Mouse (Mus musculus): Measurements from ENCODE around the gene Tubgcp3.
A peak's percentile ranks its signal among the peaks of the same experiment; 100 is the strongest.
"Not testable (repeated sequence)": the region's sequence is repeated elsewhere in the genome, so short reads cannot be mapped to it uniquely, and the experiment has no call there.

The Tubgcp3 gene

DNA sequence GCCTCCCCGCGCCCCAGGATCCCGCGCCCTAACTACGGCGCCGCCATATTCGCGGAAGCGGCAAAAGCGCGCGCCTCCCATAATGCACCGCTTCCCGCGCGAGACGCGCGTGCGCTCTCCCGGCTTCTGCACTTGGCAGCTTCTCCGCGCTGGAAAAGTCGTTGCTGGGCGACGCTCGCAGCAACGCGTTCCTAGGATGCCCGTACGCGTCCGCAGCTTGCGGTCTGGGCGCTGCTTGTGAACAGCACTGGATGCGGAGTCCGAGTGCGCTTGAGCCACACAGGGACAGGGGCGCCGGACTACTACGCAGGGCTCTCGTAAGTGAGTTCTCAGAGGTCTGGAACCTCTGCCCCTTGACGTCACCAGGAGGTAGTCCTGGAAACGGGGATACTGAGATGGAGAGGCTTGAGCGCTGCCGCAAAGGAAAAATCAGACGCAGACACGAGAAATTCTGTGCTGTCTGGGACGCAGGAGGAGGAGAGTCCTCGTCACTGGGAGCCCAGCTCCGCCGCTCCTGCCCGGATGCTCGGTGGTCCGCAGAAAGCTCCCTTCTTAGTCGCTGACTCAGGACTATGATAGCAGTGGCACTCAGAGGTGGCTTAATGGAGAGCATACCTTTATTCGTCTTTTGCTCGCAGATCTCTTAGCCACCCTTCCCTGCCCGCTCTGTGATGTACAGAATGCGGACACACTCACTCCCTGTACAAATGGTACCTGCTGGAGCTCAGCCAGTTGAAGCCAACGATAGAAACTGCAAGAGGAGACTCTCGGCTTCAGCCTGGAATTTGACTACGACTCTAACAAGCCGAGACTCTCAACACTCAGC is at the start of gene Tubgcp3:
Tubgcp3 (minus strand) TSS at position 193 of the 826 bp plus-strand sequence.
- DNase-seq: peak; percentile 86

DNA sequence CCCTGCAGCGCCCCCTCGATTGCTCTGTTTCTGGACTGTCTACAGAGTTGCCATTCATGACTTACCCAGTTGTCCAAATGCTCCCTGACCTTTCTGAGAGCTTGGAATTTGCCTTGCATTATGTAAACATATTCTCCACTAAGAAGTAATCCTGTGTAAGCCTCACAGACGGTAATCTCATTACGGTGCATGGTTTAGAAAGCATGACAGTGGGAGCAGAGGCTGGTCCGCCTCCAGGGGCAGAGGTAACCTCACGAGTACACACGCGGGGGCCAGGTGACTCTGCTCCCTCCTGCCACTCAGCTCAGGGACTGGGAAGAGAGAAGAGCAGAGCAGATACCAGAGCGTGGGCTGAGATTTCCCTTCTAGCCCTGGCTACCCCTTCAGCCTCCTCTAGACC is 47.0 kb upstream of the Tubgcp3 start:
- no peak for DNase-seq

DNA sequence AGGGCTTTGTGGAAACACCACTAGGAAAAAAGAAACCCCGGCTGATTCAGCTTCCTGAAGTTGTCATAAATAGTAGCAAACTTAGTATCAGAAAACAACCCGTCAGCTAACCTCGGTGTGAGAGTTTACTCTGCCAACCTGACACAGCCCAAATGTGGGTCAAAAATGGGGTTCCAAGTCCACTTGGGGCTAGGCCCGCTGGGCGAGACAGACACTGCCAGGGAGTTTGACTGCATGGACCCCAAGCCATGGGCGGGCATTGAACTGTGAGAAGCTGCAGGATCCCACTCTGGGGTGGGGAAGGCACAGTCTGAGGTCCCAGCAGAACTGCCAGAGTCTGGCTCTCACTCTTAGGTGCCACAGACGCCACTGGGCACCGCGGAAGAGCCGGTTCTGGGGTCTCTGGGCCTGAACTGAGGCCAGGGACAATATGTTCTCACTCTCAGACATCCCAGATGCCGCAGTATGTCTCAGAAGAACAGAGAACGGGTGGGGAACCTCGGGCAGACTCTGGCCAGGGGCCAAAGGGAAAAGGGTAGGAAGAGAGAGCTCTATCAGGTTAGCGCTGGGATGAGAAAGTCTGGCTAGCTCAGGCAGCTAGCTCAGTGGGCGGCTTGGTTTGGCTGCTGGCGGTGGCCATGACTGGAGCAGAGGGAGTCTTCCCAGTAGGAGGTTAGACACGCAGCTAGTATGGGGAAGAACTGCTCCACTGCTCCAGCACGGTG is 44.0 kb upstream of the Tubgcp3 start:
- no peak for DNase-seq

DNA sequence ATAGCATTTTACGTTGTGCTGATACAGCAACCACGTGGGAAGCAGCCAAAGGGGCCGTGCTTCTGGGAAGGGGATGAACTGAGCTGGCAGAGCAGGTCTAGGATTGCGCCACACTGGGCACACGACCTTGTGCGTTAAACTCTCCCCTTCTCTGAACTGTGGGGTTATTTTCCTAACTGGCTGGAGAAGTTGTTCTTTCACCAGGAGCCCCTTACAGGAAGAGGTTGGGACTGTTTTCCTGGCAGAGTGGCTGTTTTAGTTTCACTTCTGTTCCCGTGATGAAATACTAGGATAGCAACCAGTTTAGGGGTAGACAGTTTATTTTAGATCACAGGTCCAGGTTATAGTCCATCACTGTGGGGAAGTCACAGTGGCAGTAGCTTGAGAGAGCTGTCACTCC is 39.6 kb upstream of the Tubgcp3 start:
- no peak for DNase-seq

DNA sequence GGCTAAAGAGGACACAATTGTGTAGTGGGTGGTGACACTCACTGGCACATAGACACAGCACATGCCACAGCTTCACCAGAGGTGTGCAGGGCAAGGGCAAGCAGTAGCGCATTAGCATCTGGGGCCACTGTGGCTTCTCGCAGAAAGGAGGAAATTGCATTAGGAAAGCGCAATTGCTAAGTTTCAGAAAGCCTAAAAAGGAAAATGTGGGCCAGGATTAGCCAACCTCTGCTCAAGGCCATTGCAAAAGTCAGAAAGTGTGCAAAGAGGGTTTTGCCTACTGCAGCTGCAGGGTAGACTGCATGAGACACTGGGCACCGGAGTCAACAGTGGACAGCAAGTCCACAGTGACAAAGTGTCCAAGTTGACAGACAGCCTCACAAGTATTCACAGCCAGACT is 31.5 kb upstream of the Tubgcp3 start:
- DNase-seq: no peak

DNA sequence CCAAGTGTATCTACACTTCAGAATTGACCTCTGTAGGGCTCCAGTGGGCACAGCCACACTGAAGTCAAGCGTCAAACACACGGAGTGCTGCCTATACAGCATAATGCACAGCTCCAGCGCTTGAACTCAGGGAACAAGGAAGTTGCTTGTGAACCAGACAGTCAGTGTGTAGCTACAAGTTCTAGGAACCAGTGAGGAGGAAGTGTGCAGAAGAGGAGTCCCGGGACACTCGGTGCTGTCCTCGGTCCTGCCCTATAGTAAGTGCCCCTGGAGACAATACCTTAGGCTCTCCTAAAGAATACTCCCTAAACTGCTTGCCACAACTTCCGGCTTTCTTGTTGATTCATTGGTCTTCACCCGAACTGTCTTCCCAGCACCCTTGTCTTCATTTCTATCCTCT is 30.2 kb upstream of the Tubgcp3 start:
- DNase-seq: no peak

DNA sequence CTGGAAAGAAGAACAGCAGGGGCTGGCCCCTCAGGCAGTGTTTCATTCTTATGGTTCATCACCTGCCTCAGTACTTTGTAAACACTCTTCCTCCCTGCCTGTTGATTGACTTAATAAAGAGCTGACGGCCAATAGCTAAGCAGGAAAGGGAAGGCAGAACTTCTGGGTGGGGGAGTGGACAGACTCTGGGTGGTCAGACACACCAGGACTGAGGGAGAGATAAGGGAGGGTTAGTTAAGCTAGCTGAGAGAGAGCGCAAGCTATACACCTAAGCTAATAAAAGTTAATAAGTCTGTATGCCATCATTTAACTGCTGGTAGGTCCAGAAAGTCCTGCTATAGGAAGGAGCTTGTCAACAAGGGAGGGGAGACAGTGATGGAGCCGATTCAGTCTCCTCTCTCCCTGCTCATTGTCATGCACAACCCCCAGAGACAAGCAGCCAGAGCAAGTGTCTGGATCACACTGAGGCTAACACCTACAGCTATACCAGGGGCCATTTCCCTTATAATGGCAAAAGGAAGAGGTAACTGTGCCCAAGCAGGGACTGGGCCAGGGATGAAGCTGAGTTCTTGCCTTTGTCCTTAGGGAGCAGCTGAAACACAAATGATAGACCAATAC is 26.7 kb upstream of the Tubgcp3 start:
- no peak for DNase-seq

DNA sequence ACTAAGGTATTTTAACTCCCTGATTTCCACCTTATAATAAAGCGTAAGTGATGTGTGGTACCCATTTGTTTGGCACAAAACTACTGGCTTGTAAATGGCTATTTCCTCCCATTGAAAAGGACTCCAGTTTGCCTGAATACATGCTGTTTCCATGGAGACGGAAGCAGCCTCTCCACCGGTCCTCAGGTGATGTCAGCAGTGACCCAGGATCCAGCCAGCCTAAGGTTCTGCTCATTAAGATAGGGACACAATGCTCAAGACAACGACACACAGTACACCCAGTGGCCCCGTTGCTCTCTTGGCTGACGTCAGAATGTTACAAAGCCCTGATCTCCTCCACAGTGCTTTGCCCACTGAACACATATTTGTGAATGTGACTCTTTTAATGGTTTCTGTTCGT is 16.8 kb upstream of the Tubgcp3 start:
- no peak for DNase-seq

DNA sequence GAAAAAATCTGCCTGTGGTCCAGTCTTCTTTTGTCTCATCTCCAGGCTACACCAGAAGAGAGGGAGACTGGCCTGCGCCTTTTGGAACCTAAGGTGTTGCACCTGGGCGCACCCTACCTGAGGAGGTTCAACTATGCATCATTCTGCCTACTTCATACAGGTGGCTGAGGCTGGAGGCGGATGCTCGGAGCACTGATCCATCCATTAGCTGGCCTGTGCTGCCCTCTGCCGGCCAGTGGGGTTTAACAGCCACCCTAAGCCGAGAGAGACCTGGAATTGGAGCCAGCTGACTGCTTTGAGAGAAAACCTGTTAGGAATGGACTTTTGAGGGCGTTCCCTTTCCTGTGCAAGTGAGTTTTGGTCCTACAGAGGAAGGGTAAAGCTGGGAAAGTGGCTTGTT is 5.5 kb upstream of the Tubgcp3 start:
- DNase-seq: peak; percentile 69

DNA sequence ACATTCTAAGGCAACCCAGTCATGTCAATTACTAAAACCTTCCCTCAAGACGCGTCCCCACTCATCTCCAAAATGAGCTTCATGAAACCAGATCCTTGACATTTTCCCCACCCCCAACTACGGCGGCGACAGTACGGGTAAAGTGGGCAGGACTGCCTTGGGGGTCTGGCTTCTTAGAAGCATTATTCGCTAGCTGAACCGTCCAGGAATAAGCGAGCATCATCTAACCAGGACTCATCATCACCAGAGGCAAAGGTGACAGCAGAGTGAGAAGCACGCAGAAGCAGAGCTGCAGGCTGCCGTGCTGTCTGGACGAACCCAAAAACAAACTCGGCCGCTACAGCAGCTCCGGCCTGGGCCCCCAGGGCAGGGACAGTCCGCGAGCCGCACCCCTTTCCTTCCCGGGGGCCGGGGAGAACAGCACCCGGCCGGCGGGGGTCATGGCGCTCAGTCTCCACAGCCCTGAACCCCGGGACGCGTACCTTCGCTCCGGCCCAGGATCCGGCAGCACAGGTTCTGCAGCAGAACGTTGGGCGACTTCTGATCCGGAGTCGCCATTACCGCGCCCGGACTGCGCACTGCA is 484 bp downstream of the Tubgcp3 start:
- DNase-seq: no peak

DNA sequence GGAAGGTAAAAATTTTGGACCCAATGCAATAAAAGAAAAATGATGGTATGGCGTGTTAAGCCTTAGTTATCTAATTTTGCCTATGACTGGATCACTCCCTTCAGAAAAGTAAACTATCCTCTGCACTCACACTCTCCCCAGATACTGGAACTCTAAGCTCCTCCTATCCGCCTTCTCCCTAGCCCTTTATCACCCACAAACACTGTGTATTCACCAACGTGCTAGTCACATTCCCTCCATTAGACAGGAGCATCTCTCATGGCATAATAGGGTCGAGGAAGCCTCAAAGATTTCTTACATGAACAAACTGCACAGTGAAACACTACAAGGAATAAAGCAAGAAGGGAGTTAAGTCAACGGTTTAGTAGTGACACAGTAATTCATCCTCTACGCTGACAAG is 1.1 kb downstream of the Tubgcp3 start:
- DNase-seq: no peak

DNA sequence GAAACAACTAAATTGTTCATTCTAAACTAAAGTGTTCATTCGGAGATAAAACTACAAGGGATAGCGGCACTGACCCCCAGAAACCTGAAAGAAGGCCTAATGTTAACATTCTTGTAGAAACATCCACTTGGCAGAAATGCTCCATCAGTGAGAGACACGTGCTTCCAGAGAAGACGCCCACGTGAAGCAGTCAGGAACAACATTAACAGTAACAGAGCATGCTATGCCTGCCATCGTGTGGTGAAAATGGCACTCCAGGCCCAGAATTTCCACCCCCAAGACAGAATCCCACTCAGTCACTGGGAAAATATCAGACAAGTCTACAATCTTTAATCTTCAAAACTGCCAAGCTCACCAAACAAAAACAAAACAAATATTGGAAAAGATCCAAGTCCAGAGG is 3.2 kb downstream of the Tubgcp3 start:
- peak; percentile 73 for DNase-seq

DNA sequence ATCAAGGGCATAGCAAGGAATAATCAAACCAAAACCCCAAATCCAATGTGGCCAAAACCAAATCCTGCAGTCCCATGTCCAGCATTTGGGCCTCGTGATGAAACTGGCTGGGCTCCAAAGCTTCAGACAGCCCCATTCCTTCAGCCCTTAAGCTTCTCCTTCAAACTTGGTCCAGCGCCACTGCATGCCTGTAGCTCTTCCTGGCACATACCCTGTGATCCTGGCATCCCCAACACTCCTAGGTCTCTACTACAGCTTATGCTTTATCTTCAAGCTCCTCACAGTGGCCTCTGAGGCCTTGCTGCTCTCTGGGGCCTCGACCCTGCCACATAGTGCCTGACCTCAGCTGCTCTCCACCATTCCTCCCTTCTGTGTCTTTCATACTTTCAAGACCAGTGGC is 5.5 kb downstream of the Tubgcp3 start:
- not testable (repeated sequence) for DNase-seq

DNA sequence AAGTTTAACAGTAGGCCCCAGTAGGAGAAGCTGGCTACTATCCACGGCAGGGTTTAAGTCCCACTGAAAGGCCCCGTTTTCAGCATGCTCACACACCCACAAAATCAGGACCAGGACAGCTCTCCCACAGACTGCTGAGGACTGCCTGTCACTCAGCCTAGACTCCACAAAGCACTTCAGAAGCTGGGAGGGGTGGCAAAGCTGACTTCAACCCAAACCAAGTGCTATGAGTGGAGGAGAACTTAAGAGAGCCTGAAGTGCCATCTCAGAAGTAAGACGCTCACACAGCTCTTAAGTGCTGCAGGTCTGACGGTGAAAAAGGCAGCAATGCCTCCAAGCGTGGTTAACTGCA is 9.0 kb downstream of the Tubgcp3 start:
- DNase-seq: no peak

DNA sequence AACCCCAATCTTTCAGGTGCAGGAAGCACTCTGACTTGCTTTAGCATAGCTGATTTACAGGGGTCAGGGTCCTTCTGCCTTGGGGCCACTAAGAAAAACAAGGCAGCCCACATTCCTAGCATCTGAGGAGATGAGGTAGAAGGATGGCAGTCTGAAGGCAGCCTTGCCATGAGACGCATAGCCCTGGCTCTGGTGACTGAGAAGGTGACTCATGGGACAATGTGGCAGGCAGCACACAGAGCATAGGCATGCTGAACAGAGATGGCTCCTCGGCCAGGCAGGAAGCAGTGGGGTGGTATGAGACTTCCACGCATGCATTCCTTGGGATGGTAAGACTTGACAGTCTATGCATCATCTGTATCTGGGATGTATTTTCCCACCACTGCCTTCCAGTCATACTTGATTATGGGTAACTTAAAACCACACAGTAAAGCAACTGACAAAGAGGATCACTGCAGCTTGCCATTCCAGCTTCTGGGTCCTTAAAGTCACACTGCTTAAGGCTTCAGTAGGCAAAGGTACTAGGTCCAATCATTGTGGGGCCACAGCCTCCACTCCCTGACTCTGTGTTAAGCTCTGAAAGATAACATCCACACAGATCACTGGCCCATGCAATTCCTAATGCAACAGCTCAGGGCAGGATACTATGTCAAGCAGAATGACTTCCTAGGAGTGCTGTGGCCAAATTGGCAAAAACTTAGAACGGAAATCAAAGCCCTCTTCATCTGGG is 9.5 kb downstream of the Tubgcp3 start:
- DNase-seq: no peak

DNA sequence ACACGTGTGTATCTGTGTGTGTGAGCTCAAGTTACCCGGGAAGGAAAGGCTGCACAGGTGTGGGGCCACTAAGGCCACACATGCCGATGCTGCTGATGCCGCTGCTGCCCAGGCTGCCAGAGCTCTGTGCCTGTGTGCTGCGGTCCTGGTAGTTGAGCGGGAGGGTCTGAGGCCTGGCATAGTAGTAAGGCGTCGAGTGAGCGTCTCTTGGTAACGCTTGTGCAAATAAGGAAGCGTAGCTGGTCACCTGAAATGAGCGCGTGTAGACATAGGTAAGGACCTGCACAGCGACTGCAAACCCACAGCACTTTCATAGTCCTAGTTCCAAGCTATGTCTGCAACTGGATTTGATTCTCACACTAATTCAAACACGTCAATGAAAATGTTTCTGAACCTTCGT is 14.6 kb downstream of the Tubgcp3 start:
- no peak for DNase-seq

DNA sequence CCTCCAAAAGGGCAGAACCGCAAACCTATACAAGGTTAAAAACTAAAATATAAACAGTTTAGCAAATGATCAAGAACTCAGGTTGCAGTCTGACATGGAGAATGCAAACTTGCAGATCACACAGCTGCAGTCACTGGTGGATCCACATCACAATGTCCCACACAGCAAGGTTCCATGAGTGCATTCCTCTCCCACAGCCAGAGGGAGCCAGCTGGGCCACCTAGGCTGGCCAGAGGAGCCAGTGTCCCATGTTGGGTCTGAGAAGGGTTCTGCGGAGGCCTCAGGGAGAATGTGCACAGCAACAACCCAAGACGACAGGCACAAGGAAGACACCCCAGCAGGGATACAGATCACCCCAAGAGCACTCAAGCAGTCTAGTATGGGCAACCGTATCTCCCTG is 20.8 kb downstream of the Tubgcp3 start:
- DNase-seq: no peak

DNA sequence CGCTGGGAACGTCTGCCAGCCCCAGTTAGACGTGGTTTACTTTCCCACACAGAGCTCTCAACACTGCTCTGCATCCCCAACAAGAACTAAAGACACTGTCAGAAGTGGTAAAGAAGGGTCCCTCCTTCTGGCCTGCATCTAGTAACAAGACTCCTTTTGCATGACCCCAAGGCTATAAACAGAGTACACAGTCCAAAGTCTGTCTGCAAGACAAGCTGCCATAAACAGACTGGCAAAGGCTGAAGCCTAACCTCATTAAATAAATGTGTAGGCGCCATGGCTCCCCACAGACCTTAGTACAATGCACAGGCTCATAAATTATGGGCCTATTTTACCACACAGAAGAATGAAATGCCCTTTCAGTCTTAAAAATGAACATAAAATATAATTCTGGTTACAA is 21.6 kb downstream of the Tubgcp3 start:
- no peak for DNase-seq

DNA sequence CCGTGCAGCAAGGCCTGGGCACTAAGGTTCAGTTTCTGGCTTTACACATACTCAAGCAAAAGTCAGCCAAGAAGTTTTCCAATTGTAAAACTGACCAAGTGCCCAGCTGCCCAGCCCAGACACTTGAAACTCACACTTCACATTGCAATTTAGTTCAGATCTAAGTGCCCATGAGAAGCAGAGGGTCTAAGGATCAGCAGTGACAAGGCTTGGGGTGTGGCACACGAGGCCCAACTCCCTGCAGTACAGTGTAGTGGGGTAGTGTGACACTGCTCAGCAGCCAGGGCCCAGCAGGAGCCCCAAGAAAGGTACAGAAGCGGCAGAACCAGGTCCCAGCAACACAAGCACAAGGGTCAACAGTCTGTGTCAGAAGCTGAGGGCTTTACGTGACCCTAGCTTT is 23.1 kb downstream of the Tubgcp3 start:
- DNase-seq: no peak

DNA sequence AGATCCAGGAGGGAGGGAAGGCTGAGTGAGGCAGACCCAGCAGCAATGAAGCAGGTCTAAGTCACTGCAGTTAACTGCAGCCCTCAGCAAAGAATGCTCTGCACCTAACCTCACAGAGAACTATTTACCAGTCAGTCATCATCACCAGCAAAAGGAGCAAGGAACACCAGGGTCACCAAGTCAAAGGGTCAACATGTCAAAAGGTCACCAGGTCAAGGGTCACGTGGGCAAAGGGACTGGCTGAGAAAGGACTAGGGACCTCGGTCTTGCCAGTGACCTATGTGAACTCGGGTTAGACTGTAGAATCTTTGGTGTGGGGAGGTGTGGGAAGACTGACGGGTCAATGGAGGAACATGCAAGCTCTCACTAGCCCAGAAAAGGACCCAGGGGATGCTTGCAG is 25.5 kb downstream of the Tubgcp3 start:
- DNase-seq: no peak

DNA sequence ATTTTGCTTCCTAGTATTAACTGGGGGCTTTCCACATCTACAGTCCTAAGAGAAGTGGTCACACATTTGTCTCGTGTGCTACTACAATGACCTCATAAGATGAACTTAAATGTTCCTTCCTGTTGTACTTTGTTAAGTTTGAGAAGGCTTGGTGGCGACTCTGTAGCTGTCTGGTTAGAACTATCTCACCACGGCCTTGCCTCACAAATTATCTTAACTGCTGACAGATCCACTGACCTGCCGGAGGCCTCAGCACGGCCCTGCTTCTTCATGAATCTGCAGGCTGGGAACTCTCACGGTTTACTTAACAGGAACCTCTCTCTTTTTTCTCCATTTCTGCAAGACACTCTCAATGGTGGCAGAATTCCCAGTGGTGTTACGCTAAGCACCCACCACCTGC is 27.2 kb downstream of the Tubgcp3 start:
- no peak for DNase-seq

DNA sequence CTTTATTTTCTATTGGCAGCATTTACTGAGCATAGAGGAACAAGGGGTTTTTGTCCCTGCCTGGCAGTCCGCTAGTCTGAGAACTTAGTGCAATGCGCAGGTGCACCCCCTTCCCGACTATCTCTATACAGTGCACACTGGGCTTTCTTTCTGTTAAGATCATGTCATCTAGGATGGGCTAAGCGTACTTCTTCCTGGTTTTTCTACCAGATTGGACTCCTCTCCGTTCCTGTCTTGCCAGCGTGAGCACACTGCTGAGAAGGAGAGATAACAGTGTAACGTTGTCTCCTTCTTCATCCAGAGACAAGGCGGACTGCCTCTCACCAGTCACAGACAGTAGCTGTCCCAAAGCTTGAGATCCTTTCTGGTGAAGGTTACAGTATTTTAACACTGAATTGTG is 27.7 kb downstream of the Tubgcp3 start:
- DNase-seq: no peak

DNA sequence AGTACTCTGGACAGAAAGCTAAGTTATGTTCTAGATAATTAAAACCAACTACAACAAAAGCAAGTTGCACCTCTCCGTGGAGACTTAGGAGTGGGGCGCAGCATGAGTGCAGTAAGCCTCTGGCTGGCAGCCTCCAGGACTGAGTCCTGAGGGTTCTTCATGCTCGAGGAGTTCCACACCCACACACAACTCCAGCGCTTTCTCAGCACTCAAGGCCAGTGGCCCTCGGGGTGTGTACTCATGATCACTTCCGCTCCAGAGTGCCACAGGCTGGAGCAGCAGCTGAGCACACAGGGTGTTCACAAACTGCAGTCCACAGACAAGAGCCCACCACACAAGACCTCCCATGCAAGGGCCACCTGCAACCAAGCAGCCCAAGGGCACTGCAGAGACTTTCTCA is 30.5 kb downstream of the Tubgcp3 start:
- DNase-seq: no peak
